Mouse (Mus musculus) erythroblast, embryonic 14.5 days (primary cell): ENCODE results near the gene Epha8.

Source experiments
- GATA1 ChIP-seq: IDR thresholded peaks from 2 replicates; pipeline ENCODE4 v1.6.1; 2012; ENCODE audit warnings: low read length, inconsistent platforms, mixed read lengths
- TAL1 ChIP-seq: IDR thresholded peaks from 3 replicates; pipeline ENCODE4 v1.6.1; 2012; ENCODE audit warnings: low read length, inconsistent platforms, mixed read lengths

DNA sequence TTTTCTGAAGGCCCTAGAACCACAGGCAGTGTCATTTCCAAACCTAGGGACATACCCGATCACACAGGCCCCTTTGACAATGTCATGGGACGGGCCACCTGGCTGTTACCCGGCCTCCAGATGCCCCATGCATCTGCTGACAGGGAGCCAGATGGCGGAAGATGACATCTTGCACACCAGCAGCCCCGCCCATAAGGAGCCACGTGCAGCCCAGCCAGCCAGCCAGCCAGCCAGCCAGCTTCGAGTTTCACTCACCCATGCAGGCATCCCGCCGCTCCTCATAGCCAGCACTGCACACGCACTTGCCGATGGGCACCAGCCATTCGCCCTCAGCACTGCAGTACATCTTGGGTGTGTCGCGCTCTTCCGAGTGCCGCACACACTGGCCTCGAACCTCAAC lies 11.2 kb downstream of the Epha8 start:
- TF ChIP-seq GATA1 (no peak), TAL1 (no peak)
